Mouse (Mus musculus): ENCODE data around the gene Nptx2. TPM values are rescaled to one million over a fixed set of nuclear protein-coding genes. Genes with fewer than 3 reads are reported as not detected.

Nptx2 gene
- 2.4 and 3.0 TPM in 2 replicates for polyA plus RNA-seq (2015; fragmentation: Nextera tagmentation; extraction: Ambion mirVana)

GRCm38 (mm10) chr5:144545653-144546422 lies at the start of gene Nptx2:
Gene Nptx2 (plus strand): TSS chr5:144545902.
- Histone ChIP-seq H3K36me3 (no peaks in the 10 kb centered on the region), H3K4me2 (replicated peaks) (peak within 1 kb of the TSS; percentile 63), H3K27ac (0 out of 2 replicates have a peak within 1 kb of the TSS, but pooled peaks have one; percentile 21), H3K27me3 (peaks cover 49% of the 10 kb centered on the region), H3K4me3 (replicated peaks) (peak within 1 kb of the TSS; percentile 44), H3K4me1 (replicated peaks) (peaks cover 58% of the 10 kb centered on the region), H3K9me3 (no peaks in the 10 kb centered on the region), H3K9ac (replicated peaks) (peak within 1 kb of the TSS; percentile 59)
- ATAC-seq: peak; percentile 87
- under 1% methylated on average over 99 of the region's 99 CpGs for WGBS

GRCm38 (mm10) chr5:144496481-144496880 lies 49.2 kb upstream of the Nptx2 start:
- ATAC-seq: no peak
- WGBS: 87% methylated on average over 7 of the region's 7 CpGs
- Histone ChIP-seq H3K9me3 (no peaks in the 10 kb centered on the region), H3K4me3 (replicated peaks) (no peak overlapping the region), H3K9ac (replicated peaks) (no peak overlapping the region), H3K4me2 (replicated peaks) (no peak overlapping the region), H3K36me3 (no peaks in the 10 kb centered on the region), H3K27me3 (no peaks in the 10 kb centered on the region), H3K27ac (no peak overlapping the region), H3K4me1 (replicated peaks) (no peaks in the 10 kb centered on the region)

- Histone ChIP-seq H3K27ac (no peak overlapping the region), H3K4me2 (replicated peaks) (no peak overlapping the region), H3K36me3 (no peaks in the 10 kb centered on the region), H3K9me3 (no peaks in the 10 kb centered on the region), H3K27me3 (no peaks in the 10 kb centered on the region), H3K4me3 (replicated peaks) (no peak overlapping the region), H3K4me1 (replicated peaks) (peaks cover 9% of the 10 kb centered on the region; the same call in 1 of the 2 replicates), H3K9ac (replicated peaks) (no peak overlapping the region)
- 92% methylated on average over 10 of the region's 10 CpGs for WGBS
- ATAC-seq: no peak
These were observed 41.5 kb upstream of the Nptx2 start for GRCm38 (mm10) chr5:144504239-144504638.

GRCm38 (mm10) chr5:144505731-144506130 lies 40.0 kb upstream of the Nptx2 start:
- H3K27me3 ChIP-seq: no peaks in the 10 kb centered on the region
- H3K4me3 ChIP-seq (replicated peaks): no peak overlapping the region
- H3K9me3 ChIP-seq: no peaks in the 10 kb centered on the region
- H3K4me2 ChIP-seq (replicated peaks): no peak overlapping the region
- peaks cover 16% of the 10 kb centered on the region; the same call in 1 of the 2 replicates for H3K4me1 ChIP-seq (replicated peaks)
- H3K9ac ChIP-seq (replicated peaks): no peak overlapping the region
- ATAC-seq: no peak
- no peaks in the 10 kb centered on the region for H3K36me3 ChIP-seq
- 92% methylated on average over 2 of the region's 2 CpGs for WGBS
- H3K27ac ChIP-seq: no peak overlapping the region

- ATAC-seq: no peak
- WGBS: 45% methylated on average over 4 of the region's 4 CpGs
- no peak overlapping the region for H3K4me2 ChIP-seq (replicated peaks)
These were observed 39.5 kb upstream of the Nptx2 start for GRCm38 (mm10) chr5:144506156-144506555.

GRCm38 (mm10) chr5:144506689-144507552 lies 38.8 kb upstream of the Nptx2 start:
- no peak overlapping the region for H3K9ac ChIP-seq (replicated peaks)
- no peak for ATAC-seq
- H3K27ac ChIP-seq: no peak overlapping the region
- 38% methylated on average over 26 of the region's 26 CpGs for WGBS
- H3K27me3 ChIP-seq: no peaks in the 10 kb centered on the region
- H3K36me3 ChIP-seq: no peaks in the 10 kb centered on the region
- H3K4me3 ChIP-seq (replicated peaks): no peak overlapping the region
- H3K9me3 ChIP-seq: no peaks in the 10 kb centered on the region
- H3K4me2 ChIP-seq (replicated peaks): no peak overlapping the region
- H3K4me1 ChIP-seq (replicated peaks): peaks cover 16% of the 10 kb centered on the region; the same call in 1 of the 2 replicates

More at GRCm38 (mm10) chr5:144506156-144506555, 39.5 kb upstream of the Nptx2 start:
- Histone ChIP-seq H3K9me3 (no peaks in the 10 kb centered on the region), H3K9ac (replicated peaks) (no peak overlapping the region), H3K27me3 (no peaks in the 10 kb centered on the region), H3K4me1 (replicated peaks) (peaks cover 16% of the 10 kb centered on the region; the same call in 1 of the 2 replicates), H3K36me3 (no peaks in the 10 kb centered on the region), H3K27ac (no peak overlapping the region), H3K4me3 (replicated peaks) (no peak overlapping the region)

- Histone ChIP-seq H3K4me3 (replicated peaks) (no peak overlapping the region), H3K4me1 (replicated peaks) (peaks cover 16% of the 10 kb centered on the region; the same call in 1 of the 2 replicates), H3K36me3 (no peaks in the 10 kb centered on the region), H3K9ac (replicated peaks) (0 out of 2 replicates have a peak overlapping the region, but pooled peaks have one; percentile 12), H3K4me2 (replicated peaks) (no peak overlapping the region), H3K9me3 (no peaks in the 10 kb centered on the region), H3K27ac (no peak overlapping the region), H3K27me3 (no peaks in the 10 kb centered on the region)
- 18% methylated on average over 7 of the region's 7 CpGs for WGBS
- 0 out of 2 replicates have a peak, but pooled peaks have one; percentile 34 for ATAC-seq
These were observed 36.3 kb upstream of the Nptx2 start for GRCm38 (mm10) chr5:144509431-144509830.

GRCm38 (mm10) chr5:144514738-144515137 lies 31.0 kb upstream of the Nptx2 start:
- no peak overlapping the region for H3K4me3 ChIP-seq (replicated peaks)
- no peak overlapping the region for H3K27ac ChIP-seq
- H3K4me1 ChIP-seq (replicated peaks): 0 out of 2 replicates have a peak, but pooled peaks cover 2% of the 10 kb centered on the region
- H3K9me3 ChIP-seq: no peaks in the 10 kb centered on the region
- ATAC-seq: no peak
- no peak overlapping the region for H3K4me2 ChIP-seq (replicated peaks)
- WGBS: 63% methylated on average over 6 of the region's 6 CpGs
- H3K36me3 ChIP-seq: no peaks in the 10 kb centered on the region
- no peak overlapping the region for H3K9ac ChIP-seq (replicated peaks)
- no peaks in the 10 kb centered on the region for H3K27me3 ChIP-seq

- no peaks in the 10 kb centered on the region for H3K36me3 ChIP-seq
- H3K27me3 ChIP-seq: no peaks in the 10 kb centered on the region
- no peak overlapping the region for H3K9ac ChIP-seq (replicated peaks)
- H3K4me3 ChIP-seq (replicated peaks): no peak overlapping the region
- H3K4me1 ChIP-seq (replicated peaks): no peaks in the 10 kb centered on the region
- H3K4me2 ChIP-seq (replicated peaks): no peak overlapping the region
- 90% methylated on average over 4 of the region's 4 CpGs for WGBS
- ATAC-seq: no peak
- H3K9me3 ChIP-seq: no peaks in the 10 kb centered on the region
- no peak overlapping the region for H3K27ac ChIP-seq
These were observed 30.5 kb upstream of the Nptx2 start for GRCm38 (mm10) chr5:144515241-144515640.

- no peak overlapping the region for H3K4me3 ChIP-seq (replicated peaks)
- no peak for ATAC-seq
- H3K4me1 ChIP-seq (replicated peaks): no peaks in the 10 kb centered on the region
- WGBS: 27% methylated on average over 3 of the region's 3 CpGs
- no peaks in the 10 kb centered on the region for H3K9me3 ChIP-seq
- H3K27me3 ChIP-seq: no peaks in the 10 kb centered on the region
- H3K4me2 ChIP-seq (replicated peaks): no peak overlapping the region
- no peaks in the 10 kb centered on the region for H3K36me3 ChIP-seq
- H3K27ac ChIP-seq: no peak overlapping the region
- no peak overlapping the region for H3K9ac ChIP-seq (replicated peaks)
These were observed 25.6 kb upstream of the Nptx2 start for GRCm38 (mm10) chr5:144520096-144520495.

- WGBS: 82% methylated on average over 10 of the region's 10 CpGs
- Histone ChIP-seq H3K4me1 (replicated peaks) (peaks cover 6% of the 10 kb centered on the region; the same call in 1 of the 2 replicates), H3K4me2 (replicated peaks) (no peak overlapping the region), H3K9me3 (no peaks in the 10 kb centered on the region), H3K4me3 (replicated peaks) (no peak overlapping the region), H3K36me3 (no peaks in the 10 kb centered on the region), H3K27ac (no peak overlapping the region), H3K27me3 (no peaks in the 10 kb centered on the region), H3K9ac (replicated peaks) (no peak overlapping the region)
- no peak for ATAC-seq
These were observed 20.9 kb upstream of the Nptx2 start for GRCm38 (mm10) chr5:144524774-144525173.

- Histone ChIP-seq H3K27me3 (no peaks in the 10 kb centered on the region), H3K9me3 (no peaks in the 10 kb centered on the region), H3K4me2 (replicated peaks) (no peak overlapping the region), H3K4me1 (replicated peaks) (peaks cover 6% of the 10 kb centered on the region; the same call in 1 of the 2 replicates), H3K4me3 (replicated peaks) (no peak overlapping the region), H3K36me3 (no peaks in the 10 kb centered on the region), H3K9ac (replicated peaks) (no peak overlapping the region), H3K27ac (no peak overlapping the region)
- WGBS: 94% methylated on average over 11 of the region's 11 CpGs
- no peak for ATAC-seq
These were observed 16.6 kb upstream of the Nptx2 start for GRCm38 (mm10) chr5:144529123-144529522.
